Mouse (Mus musculus) C2C12 (cell line): ENCODE data around the gene Smc6. TPM values are rescaled to one million over a fixed set of nuclear protein-coding genes. Genes with fewer than 3 reads are reported as not detected.
A peak's percentile ranks its signal among the peaks of the same experiment; 100 is the strongest.

ENCODE experiments used
- H3K27me3 ChIP-seq: one replicate; pipeline ENCODE4 v1.6.1; 2011; ENCODE audit not compliant: control insufficient read depth, insufficient read depth, insufficient read length
- H3K36me3 ChIP-seq: one replicate; pipeline ENCODE4 v1.6.1; 2011; ENCODE audit not compliant: control insufficient read depth, insufficient read depth
- H3K4me3 ChIP-seq: one replicate; pipeline ENCODE4 v1.5.1; 2011; ENCODE audit warnings: mild to moderate bottlenecking, control low read depth; ENCODE audit not compliant: poor library complexity, insufficient read depth, severe bottlenecking
- H3K79me2 ChIP-seq: one replicate; pipeline ENCODE4 v1.6.1; 2011; ENCODE audit not compliant: control insufficient read depth, insufficient read depth
- H3K79me3 ChIP-seq: one replicate; pipeline ENCODE4 v1.6.1; 2011; ENCODE audit warnings: low read depth, control low read depth
- H3ac ChIP-seq: one replicate; pipeline ENCODE3; 2011; ENCODE audit warnings: low read depth; ENCODE audit not compliant: control insufficient read depth, insufficient read length
- CEBPB ChIP-seq: IDR thresholded peaks from one replicate; pipeline ENCODE4 v1.6.1; 2011; ENCODE audit warnings: low read depth, mild to moderate bottlenecking, control low read depth, moderate library complexity
- CTCF ChIP-seq: IDR thresholded peaks from one replicate; pipeline ENCODE4 v1.5.1; 2011; ENCODE audit not compliant: control insufficient read depth, insufficient read depth, insufficient read length
- FOSL1 ChIP-seq: IDR thresholded peaks from one replicate; pipeline ENCODE4 v1.8.0; 2011; ENCODE audit warnings: mild to moderate bottlenecking, low read length; ENCODE audit not compliant: poor library complexity, insufficient read depth, severe bottlenecking
- MAX ChIP-seq: IDR thresholded peaks from one replicate; pipeline ENCODE4 v1.6.1; 2011; ENCODE audit warnings: mild to moderate bottlenecking, control low read depth
- MYOD1 ChIP-seq: IDR thresholded peaks from one replicate; pipeline ENCODE4 v1.6.1; 2011; ENCODE audit warnings: low read depth; ENCODE audit not compliant: control insufficient read depth, insufficient read length
- MYOG ChIP-seq: IDR thresholded peaks from one replicate; pipeline ENCODE4 v1.6.1; 2011; ENCODE audit not compliant: control insufficient read depth, insufficient read length; ENCODE audit errors: extremely low read depth
- USF1 ChIP-seq: IDR thresholded peaks from one replicate; pipeline ENCODE4 v1.6.1; 2011; ENCODE audit warnings: low read depth, mild to moderate bottlenecking, control low read depth, moderate library complexity
- long read RNA-seq, 2 experiments: library from polyadenylated mRNA; unstranded; transcript quantifications; one replicate each; pipeline ENCODE4 v2.0.0; 2019 to 2020
- polyA plus RNA-seq: library from polyadenylated mRNA; unstranded; fragments of >200 nt; fragmentation: generic; extraction: Trizol; gene quantifications from one replicate; pipeline ENCODE4 v1.2.1, GENCODE M21; 2012; ENCODE audit warnings: missing spikeins

Smc6 gene
- polyA plus RNA-seq: 15.2 TPM
- long read RNA-seq, experiment 1, full-length matches to known transcripts: 11 of 102 reads
- long read RNA-seq, experiment 1, partial matches to known transcripts: 80 of 102 reads
- long read RNA-seq, experiment 1, other reads (novel, unspliced or antisense): 11 of 102 reads
- long read RNA-seq, experiment 2, full-length matches to known transcripts: 32 of 109 reads
- long read RNA-seq, experiment 2, partial matches to known transcripts: 67 of 109 reads
- long read RNA-seq, experiment 2, other reads (novel, unspliced or antisense): 10 of 109 reads

DNA sequence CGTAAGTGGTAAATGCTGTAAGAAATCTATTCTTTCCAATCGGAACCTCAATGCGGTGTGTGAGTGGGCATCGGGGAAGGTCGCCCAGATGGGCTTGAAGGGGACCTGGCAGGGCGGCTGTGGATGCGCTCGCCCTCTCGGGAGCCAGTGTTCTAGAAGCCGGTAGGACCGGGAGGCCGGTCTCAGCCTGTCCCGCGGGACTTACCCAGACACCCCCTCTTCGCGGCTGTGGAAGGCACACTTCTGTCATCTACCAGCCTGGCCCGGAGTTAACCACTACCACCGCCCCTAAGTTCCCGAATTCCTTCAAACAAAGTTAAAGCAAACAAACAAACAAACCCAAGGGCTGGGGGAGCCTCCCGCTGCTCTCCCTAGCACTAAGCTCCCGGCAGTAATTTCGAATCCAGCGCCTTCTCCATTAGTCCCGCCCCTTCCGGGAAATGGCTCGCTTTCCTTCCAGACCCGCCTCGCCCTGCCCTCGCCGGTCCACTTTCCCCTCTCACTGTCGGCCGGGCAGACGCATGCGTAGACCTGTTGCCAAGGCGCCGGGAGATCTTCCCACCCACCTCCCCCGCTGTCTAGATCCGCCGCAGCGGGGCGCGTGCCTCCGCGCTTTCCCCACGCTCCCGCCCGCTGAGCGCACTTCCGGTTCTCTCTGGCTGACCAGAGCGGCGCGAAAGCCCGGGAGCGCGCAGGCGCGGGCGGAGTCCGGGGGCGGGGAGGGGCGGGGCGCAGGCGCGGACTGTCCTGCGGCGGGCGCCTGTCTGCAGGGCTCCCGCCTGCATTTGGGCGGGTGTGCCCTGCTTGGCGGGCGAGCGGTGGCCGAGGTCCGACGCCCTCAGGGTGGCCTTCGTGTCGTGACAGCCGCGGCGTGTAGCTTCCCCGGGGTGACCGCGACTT is at the start of gene Smc6, which contains the start of gene Gen1:
TSS of gene Smc6 (plus strand) at position 505 of the 900 bp plus-strand sequence.
TSS of gene Gen1 (minus strand) at position 420 of the 900 bp plus-strand sequence.
- peak within 1 kb of the TSS; percentile 96 for H3ac ChIP-seq
- no peak for TF ChIP-seq USF1
- peak; percentile 82 for TF ChIP-seq MAX
- TF ChIP-seq MYOD1: no peak
- no peak for TF ChIP-seq FOSL1
- TF ChIP-seq CEBPB: no peak
- no peak for TF ChIP-seq MYOG
- TF ChIP-seq CTCF: no peak
- peaks cover 93% of the 10 kb centered on the region for H3K79me2 ChIP-seq
- H3K79me3 ChIP-seq: peaks cover 81% of the 10 kb centered on the region
- peaks cover 27% of the 10 kb centered on the region for H3K36me3 ChIP-seq
- H3K4me3 ChIP-seq: peak within 1 kb of the TSS; percentile 84
- no peaks in the 10 kb centered on the region for H3K27me3 ChIP-seq

DNA sequence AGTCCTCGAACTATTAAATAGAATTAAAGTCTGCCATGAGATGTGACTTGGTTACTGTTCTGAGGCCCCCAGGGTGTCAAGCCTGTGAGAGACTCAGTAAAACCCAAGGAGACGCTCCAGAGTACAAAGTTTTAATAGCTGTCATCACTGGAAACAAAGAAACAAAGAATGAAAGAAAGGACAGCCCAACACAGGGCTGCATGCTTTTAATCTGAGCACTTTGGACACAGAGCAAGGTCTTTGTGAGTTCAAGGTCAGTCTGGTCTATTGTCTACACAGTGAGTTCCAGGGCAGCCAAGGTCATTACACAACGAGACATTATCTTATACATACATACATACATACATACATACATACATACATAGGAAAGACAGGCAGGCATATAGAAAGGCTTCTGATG is 49.2 kb upstream of the Smc6 start:
- H3K4me3 ChIP-seq: no peak overlapping the region
- no peak for TF ChIP-seq FOSL1
- no peak for TF ChIP-seq CEBPB
- TF ChIP-seq CTCF: no peak
- TF ChIP-seq USF1: no peak
- TF ChIP-seq MYOD1: no peak
- TF ChIP-seq MAX: no peak
- TF ChIP-seq MYOG: no peak
- no peak overlapping the region for H3ac ChIP-seq
- H3K79me2 ChIP-seq: no peaks in the 10 kb centered on the region
- no peaks in the 10 kb centered on the region for H3K79me3 ChIP-seq
- no peaks in the 10 kb centered on the region for H3K36me3 ChIP-seq
- no peaks in the 10 kb centered on the region for H3K27me3 ChIP-seq

DNA sequence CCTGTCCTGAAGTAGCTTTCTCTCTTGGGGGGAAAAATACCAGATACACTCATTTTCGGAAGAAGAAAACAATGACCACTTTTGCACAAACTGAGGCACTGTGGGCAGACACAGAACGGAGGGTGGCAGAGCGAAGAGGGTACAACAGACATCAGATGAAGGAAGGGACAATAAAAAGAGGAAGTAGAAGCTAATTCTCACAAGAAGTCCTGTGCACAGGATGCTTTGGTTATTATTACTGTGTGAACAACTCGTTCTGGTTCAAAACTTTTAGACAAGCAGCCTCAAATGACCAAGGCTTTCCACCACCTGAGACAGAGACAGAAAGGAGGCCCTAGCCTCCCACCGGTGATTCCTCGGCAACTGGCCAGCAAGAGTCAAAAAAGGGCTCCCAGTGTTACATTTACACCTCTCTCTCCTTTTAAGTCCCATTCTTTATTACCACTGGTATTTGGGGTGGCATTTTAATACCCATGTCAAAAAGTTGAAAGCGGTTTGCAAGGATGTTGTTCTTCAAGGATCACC is 47.9 kb upstream of the Smc6 start:
- Histone ChIP-seq H3K4me3 (no peak overlapping the region), H3K79me3 (no peaks in the 10 kb centered on the region), H3K36me3 (no peaks in the 10 kb centered on the region), H3ac (no peak overlapping the region), H3K79me2 (no peaks in the 10 kb centered on the region), H3K27me3 (no peaks in the 10 kb centered on the region)
- no peak for TF ChIP-seq CTCF
- no peak for TF ChIP-seq CEBPB
- no peak for TF ChIP-seq USF1
- TF ChIP-seq MYOG: no peak
- no peak for TF ChIP-seq MYOD1
- no peak for TF ChIP-seq MAX
- no peak for TF ChIP-seq FOSL1

DNA sequence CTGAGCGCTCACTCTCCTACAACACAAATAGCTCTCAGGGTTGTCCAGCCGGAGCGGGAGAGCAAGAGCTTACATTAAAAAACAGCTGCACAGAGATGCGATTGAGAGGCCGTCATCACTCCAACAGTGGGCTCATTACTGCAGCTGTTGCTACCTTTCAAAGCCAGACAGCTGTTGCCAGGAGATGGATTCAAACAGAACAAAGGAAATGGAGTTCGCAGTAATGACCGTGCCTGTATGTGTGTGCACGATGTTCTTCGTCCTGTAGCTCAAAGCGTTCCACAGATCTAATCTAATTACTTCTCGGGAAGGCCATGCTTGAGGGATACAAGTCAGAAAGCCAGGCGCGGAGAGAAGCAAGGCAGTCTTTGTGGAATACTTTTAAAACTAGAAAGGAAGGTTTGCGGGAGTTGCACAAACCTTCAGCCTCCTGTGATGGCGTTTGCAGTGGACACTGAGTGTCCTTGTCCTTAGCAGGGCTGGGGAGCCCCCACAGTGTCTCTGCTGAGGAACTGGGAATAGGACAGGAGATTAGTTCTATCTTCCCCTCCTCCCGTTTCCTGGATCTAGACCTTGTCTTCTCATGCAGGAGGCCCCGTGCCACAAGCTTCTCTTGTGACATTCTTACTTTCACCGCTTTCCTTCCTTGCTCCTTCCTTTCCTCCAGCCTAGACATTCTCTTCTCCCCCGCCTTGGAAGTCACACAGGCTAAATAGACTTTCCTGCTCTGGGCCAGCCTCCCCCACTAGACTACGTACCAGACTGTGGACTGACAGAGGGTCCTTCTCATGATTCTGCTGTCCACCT is 44.0 kb upstream of the Smc6 start:
- H3ac ChIP-seq: no peak overlapping the region
- no peaks in the 10 kb centered on the region for H3K36me3 ChIP-seq
- H3K27me3 ChIP-seq: no peaks in the 10 kb centered on the region
- H3K79me2 ChIP-seq: no peaks in the 10 kb centered on the region
- no peaks in the 10 kb centered on the region for H3K79me3 ChIP-seq
- H3K4me3 ChIP-seq: no peak overlapping the region
- TF ChIP-seq MYOD1 (peak; percentile 98), MAX (no peak)

DNA sequence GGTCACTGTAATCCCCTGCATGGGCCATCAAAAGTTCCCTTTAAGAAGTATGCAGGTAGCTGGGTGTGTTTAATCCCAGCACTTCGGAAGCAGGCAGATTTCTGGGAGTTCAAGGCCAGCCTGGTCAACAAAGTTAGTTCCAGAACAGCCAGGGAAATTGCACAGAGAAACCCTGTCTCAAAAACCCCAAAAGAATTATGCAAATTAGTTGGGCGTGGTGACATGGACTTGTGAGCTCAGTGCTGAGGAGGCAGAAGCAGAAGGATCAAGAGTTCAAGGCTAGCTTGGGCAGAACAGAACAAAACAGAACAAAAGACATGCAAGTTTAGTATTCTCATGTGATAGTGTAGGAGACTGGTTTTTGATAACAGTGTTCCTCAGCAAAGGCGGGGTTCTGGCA is 43.1 kb upstream of the Smc6 start:
- no peaks in the 10 kb centered on the region for H3K36me3 ChIP-seq
- H3K79me2 ChIP-seq: no peaks in the 10 kb centered on the region
- H3K27me3 ChIP-seq: no peaks in the 10 kb centered on the region
- H3ac ChIP-seq: no peak overlapping the region
- no peak overlapping the region for H3K4me3 ChIP-seq
- H3K79me3 ChIP-seq: no peaks in the 10 kb centered on the region
- TF ChIP-seq CEBPB (no peak), FOSL1 (no peak), MAX (no peak), MYOD1 (no peak), MYOG (no peak), CTCF (no peak), USF1 (no peak)
